ENCODE assay signal across 27 mouse cellular contexts in the genomic region with DNA sequence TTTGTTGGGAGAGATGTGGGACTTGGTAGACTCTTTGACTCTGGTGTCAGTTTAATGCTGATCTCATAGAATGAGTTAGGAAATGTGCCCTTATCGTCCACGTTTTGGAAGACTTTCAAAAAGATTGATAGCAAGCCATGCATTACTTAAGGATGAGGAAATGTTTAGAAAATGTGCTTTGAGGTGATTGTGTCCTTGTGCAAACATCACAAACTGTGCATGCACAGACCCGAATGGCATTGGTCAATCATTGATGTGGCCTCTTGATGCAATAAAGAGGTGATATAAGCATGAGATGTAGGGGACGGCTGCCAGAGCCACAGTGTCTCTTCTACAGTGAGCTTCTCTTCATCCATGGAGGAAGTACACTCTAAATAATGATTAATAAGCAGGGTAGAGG. TPM values are rescaled to one million over a fixed set of nuclear protein-coding genes. Genes with fewer than 3 reads are reported as not detected.
A peak's percentile ranks its signal among the peaks of the same experiment; 100 is the strongest.
DNase-seq lines count a peak whose midpoint lies in the region; ATAC-seq and TF ChIP-seq lines count a peak whose summit lies in the region.
"Had no signal": no experiment of that assay in that cellular context is flagged by ENCODE, and none has a peak within 500 bp of the region (broad histone marks: within the 10 kb centered on the region; RNA-seq: fewer than 3 reads in every experiment).

No protein-coding gene starts in this region.

- peak; percentile 24 for DNase-seq in lung, postnatal 36 days
- no peak for DNase-seq in lung, postnatal 4 days
- no peak for DNase-seq in intestine, embryonic 14.5 days (ENCODE audit: low spot score)
- DNase-seq in B cell, adult 2 months, result no peak
- no peak for DNase-seq in right cerebral cortex, postnatal 4 days
- DNase-seq: adrenal gland, postnatal 10 days; cerebellum, adult 11 months; cerebellum, adult 9-11 months; kidney, adult 11 months; kidney, postnatal 14 days; layer of hippocampus, adult 9-11 months; lung, postnatal 10 days had no signal

- no peaks in the 10 kb centered on the region for H3K9me3 ChIP-seq in intestine, embryonic 14.5 days (ENCODE audit: control insufficient read depth, low read length)
- H3K9me3 ChIP-seq in intestine, postnatal 0 days (ENCODE audit: control insufficient read depth), result no peaks in the 10 kb centered on the region
- H3K9me3 ChIP-seq: embryonic facial prominence, embryonic 13.5 days; forebrain, embryonic 10.5 days; forebrain, embryonic 15.5 days; G1E; heart, embryonic 10.5 days; heart, embryonic 15.5 days; limb, embryonic 13.5 days; liver, embryonic 15.5 days; megakaryocyte, embryonic 14.5 days; midbrain, embryonic 13.5 days; neural tube, embryonic 13.5 days had no signal

- peak; percentile 43; the same call in 1 of the 2 replicates for ATAC-seq in intestine, embryonic 14.5 days (replicated peaks; ENCODE audit: low FRiP score, low TSS enrichment, low read depth)
- peak; percentile 85 for ATAC-seq in intestine, postnatal 0 days
- peak; percentile 14; the same call in 1 of the 2 replicates for ATAC-seq in megakaryocyte-erythroid progenitor cell, adult 5-6 weeks (replicated peaks; ENCODE audit: low FRiP score, low TSS enrichment, poor library complexity, severe bottlenecking)
- ATAC-seq: forebrain, embryonic 15.5 days; hindbrain, embryonic 16.5 days; midbrain, embryonic 13.5 days; Patski had no signal

- 58% methylated on average over 4 of the region's 4 CpGs for WGBS in intestine, embryonic 14.5 days
- WGBS in intestine, postnatal 0 days, result 21% methylated on average over 4 of the region's 4 CpGs

- H3K4me2 ChIP-seq in intestine, embryonic 14.5 days (ENCODE audit: low read length), result no peak overlapping the region
- no peak overlapping the region for H3K4me2 ChIP-seq in intestine, postnatal 0 days (replicated peaks; ENCODE audit: low read depth)
- H3K4me2 ChIP-seq: embryonic facial prominence, embryonic 13.5 days; forebrain, embryonic 15.5 days; heart, embryonic 15.5 days; limb, embryonic 13.5 days; liver, embryonic 15.5 days; midbrain, embryonic 13.5 days; neural tube, embryonic 13.5 days had no signal

- H3K4me3 ChIP-seq in intestine, embryonic 14.5 days (ENCODE audit: low read depth, low read length), result no peak overlapping the region
- no peak overlapping the region for H3K4me3 ChIP-seq in intestine, postnatal 0 days (ENCODE audit: low read depth, low read length)
- H3K4me3 ChIP-seq: embryonic facial prominence, embryonic 13.5 days; forebrain, embryonic 10.5 days; forebrain, embryonic 15.5 days; heart, embryonic 10.5 days; heart, embryonic 15.5 days; limb, embryonic 13.5 days; liver, embryonic 15.5 days; megakaryocyte, embryonic 14.5 days; midbrain, embryonic 13.5 days; neural tube, embryonic 13.5 days had no signal

- no peaks in the 10 kb centered on the region for H3K27me3 ChIP-seq in intestine, embryonic 14.5 days (replicated peaks; ENCODE audit: control insufficient read depth, insufficient read depth, low read length)
- no peaks in the 10 kb centered on the region for H3K27me3 ChIP-seq in intestine, postnatal 0 days (replicated peaks; ENCODE audit: control insufficient read depth, insufficient read depth, low read length)
- H3K27me3 ChIP-seq: embryonic facial prominence, embryonic 13.5 days; forebrain, embryonic 15.5 days; heart, embryonic 15.5 days; limb, embryonic 13.5 days; midbrain, embryonic 13.5 days; neural tube, embryonic 13.5 days had no signal

- H3K4me1 ChIP-seq in intestine, embryonic 14.5 days (replicated peaks; ENCODE audit: control insufficient read depth, insufficient read depth, low read length), result no peaks in the 10 kb centered on the region
- H3K4me1 ChIP-seq in intestine, postnatal 0 days (replicated peaks; ENCODE audit: control insufficient read depth, insufficient read depth, low read length), result no peaks in the 10 kb centered on the region
- H3K4me1 ChIP-seq: embryonic facial prominence, embryonic 13.5 days; heart, embryonic 10.5 days; heart, embryonic 15.5 days; liver, embryonic 15.5 days; megakaryocyte, embryonic 14.5 days; midbrain, embryonic 13.5 days had no signal

- no peak overlapping the region for H3K27ac ChIP-seq in intestine, embryonic 14.5 days (ENCODE audit: low read depth)
- H3K27ac ChIP-seq in intestine, postnatal 0 days (ENCODE audit: low read depth, low read length), result no peak overlapping the region
- H3K27ac ChIP-seq: embryonic facial prominence, embryonic 13.5 days; forebrain, embryonic 10.5 days; forebrain, embryonic 15.5 days; heart, embryonic 10.5 days; heart, embryonic 15.5 days; limb, embryonic 13.5 days; liver, embryonic 15.5 days; midbrain, embryonic 13.5 days; neural tube, embryonic 13.5 days had no signal

- no peak overlapping the region for H3K9ac ChIP-seq in intestine, embryonic 14.5 days (ENCODE audit: low read length)
- no peak overlapping the region for H3K9ac ChIP-seq in intestine, postnatal 0 days (ENCODE audit: low read depth, low read length)
- H3K9ac ChIP-seq: embryonic facial prominence, embryonic 13.5 days; forebrain, embryonic 15.5 days; heart, embryonic 15.5 days; limb, embryonic 13.5 days; liver, embryonic 15.5 days; midbrain, embryonic 13.5 days; neural tube, embryonic 13.5 days had no signal

- no peaks in the 10 kb centered on the region for H3K36me3 ChIP-seq in intestine, embryonic 14.5 days (ENCODE audit: control insufficient read depth, insufficient read depth, low read length)
- no peaks in the 10 kb centered on the region for H3K36me3 ChIP-seq in intestine, postnatal 0 days (ENCODE audit: control insufficient read depth, insufficient read depth)
- H3K36me3 ChIP-seq: embryonic facial prominence, embryonic 13.5 days; forebrain, embryonic 10.5 days; forebrain, embryonic 15.5 days; G1E; heart, embryonic 10.5 days; heart, embryonic 15.5 days; limb, embryonic 13.5 days; liver, embryonic 15.5 days; midbrain, embryonic 13.5 days; neural tube, embryonic 13.5 days had no signal

- no peak for TF ChIP-seq CTCF in intestine, postnatal 0 days (IDR thresholded peaks at IDR 0.05; ENCODE audit: low read depth)

RNA-seq across cellular contexts. Expression of a gene that starts 20.7 kb away (rescaled TPM):
- polyA plus RNA-seq in intestine, embryonic 14.5 days (2014; fragmentation: Nextera tagmentation; extraction: Ambion mirVana), result 5.9 and 6.4 TPM in 2 replicates
- polyA plus RNA-seq in intestine, postnatal 0 days (2015; fragmentation: Nextera tagmentation; extraction: Ambion mirVana), result 12.2 and 16.0 TPM in 2 replicates
- total RNA-seq in megakaryocyte-erythroid progenitor cell, adult 5-6 weeks (2014; fragmentation: Nextera tagmentation), result 18.1 and 19.8 TPM in 2 replicates
- 17.8 and 18.0 TPM in 2 replicates for total RNA-seq in megakaryocyte-erythroid progenitor cell, adult 5-6 weeks (2017)

Comparison
In these comparisons a context has a peak if more than half of its experiments do, and no peak if none do; other contexts are left out.
1. ATAC-seq: peak in every context shown above with its lines; median percentile 85 in intestine, postnatal 0 days; 43 in intestine, embryonic 14.5 days; 14 in megakaryocyte-erythroid progenitor cell, adult 5-6 weeks.